8 mouse cellular contexts compared by ENCODE assay signal in genomic region chr5:114153490-114153889, GRCm38 (mm10). TPM values are rescaled to one million over a fixed set of nuclear protein-coding genes. Genes with fewer than 3 reads are reported as not detected.
A peak's percentile ranks its signal among the peaks of the same experiment; 100 is the strongest.
DNase-seq lines count a peak whose midpoint lies in the region; ATAC-seq and TF ChIP-seq lines count a peak whose summit lies in the region.

No protein-coding gene starts in this region.

- TF ChIP-seq POLR2A in kidney, adult 2 months (IDR thresholded peaks at IDR 0.05; ENCODE audit: low read depth, low read length), result no peak

- no peaks in the 10 kb centered on the region for H3K27me3 ChIP-seq in lung, postnatal 0 days (replicated peaks; ENCODE audit: insufficient read depth, low read length)
- no peaks in the 10 kb centered on the region for H3K27me3 ChIP-seq in embryonic facial prominence, embryonic 10.5 days (replicated peaks; ENCODE audit: low read depth, poor library complexity, severe bottlenecking)
- no peaks in the 10 kb centered on the region for H3K27me3 ChIP-seq in kidney, adult 2 months (replicated peaks; ENCODE audit: control insufficient read depth, insufficient read depth, low read length)
- no peaks in the 10 kb centered on the region for H3K27me3 ChIP-seq in midbrain, embryonic 13.5 days

- H3K4me3 ChIP-seq in lung, postnatal 0 days (ENCODE audit: low read depth, low read length), result no peak overlapping the region
- H3K4me3 ChIP-seq in embryonic facial prominence, embryonic 10.5 days, result peak overlapping the region; percentile 52
- peak overlapping the region; percentile 5; the same call in 1 of the 2 replicates for H3K4me3 ChIP-seq in kidney, adult 2 months (ENCODE audit: insufficient read depth, low read depth, low read length)
- H3K4me3 ChIP-seq in midbrain, embryonic 13.5 days (replicated peaks), result no peak overlapping the region; the same call in 1 of the 2 replicates

- H3K4me1 ChIP-seq in lung, postnatal 0 days (ENCODE audit: insufficient read depth, low read depth, low read length), result no peaks in the 10 kb centered on the region
- H3K4me1 ChIP-seq in embryonic facial prominence, embryonic 10.5 days, result peaks cover 23% of the 10 kb centered on the region
- 0 out of 2 replicates have a peak, but pooled peaks cover 3% of the 10 kb centered on the region for H3K4me1 ChIP-seq in kidney, adult 2 months (ENCODE audit: control insufficient read depth, insufficient read depth, low read length)
- no peaks in the 10 kb centered on the region for H3K4me1 ChIP-seq in midbrain, embryonic 13.5 days (replicated peaks)

- no peak overlapping the region for H3K27ac ChIP-seq in lung, postnatal 0 days (ENCODE audit: low read length)
- H3K27ac ChIP-seq in embryonic facial prominence, embryonic 10.5 days (replicated peaks), result peak overlapping the region; percentile 46; the same call in 1 of the 2 replicates
- peak overlapping the region; percentile 42; the same call in 1 of the 2 replicates for H3K27ac ChIP-seq in kidney, adult 2 months (ENCODE audit: insufficient read depth, low read depth, low read length)
- no peak overlapping the region for H3K27ac ChIP-seq in midbrain, embryonic 13.5 days

- WGBS in lung, postnatal 0 days, result 14% methylated on average over 12 of the region's 12 CpGs
- 3% methylated on average over 12 of the region's 12 CpGs for WGBS in embryonic facial prominence, embryonic 10.5 days
- WGBS in kidney, adult 2 months, result 13% methylated on average over 12 of the region's 12 CpGs
- WGBS in midbrain, embryonic 13.5 days, result 5% methylated on average over 12 of the region's 12 CpGs

- no peaks in the 10 kb centered on the region for H3K9me3 ChIP-seq in lung, postnatal 0 days (ENCODE audit: low read length)
- no peaks in the 10 kb centered on the region for H3K9me3 ChIP-seq in embryonic facial prominence, embryonic 10.5 days
- no peaks in the 10 kb centered on the region for H3K9me3 ChIP-seq in midbrain, embryonic 13.5 days

- peak; percentile 45 for DNase-seq in lung, postnatal 0 days (ENCODE audit: low spot score)
- DNase-seq in lung, postnatal 36 days, result no peak
- DNase-seq in embryonic facial prominence, embryonic 10.5 days (ENCODE audit: low spot score), result peak; percentile 64
- peak; percentile 49 for DNase-seq in kidney, adult 2 months
- no peak for DNase-seq in left cerebral cortex, adult 18-20 months (ENCODE audit: low spot score in 2 of 2)
- no peak for DNase-seq in T-cell, adult 2 months (ENCODE audit: low spot score)

- H3K4me2 ChIP-seq in lung, postnatal 0 days (replicated peaks; ENCODE audit: low read depth, low read length), result no peak overlapping the region
- peak overlapping the region; percentile 31; the same call in 1 of the 2 replicates for H3K4me2 ChIP-seq in midbrain, embryonic 13.5 days (replicated peaks)

- no peak for TF ChIP-seq EP300 in lung, postnatal 0 days (IDR thresholded peaks at IDR 0.05)

- H3K9ac ChIP-seq in lung, postnatal 0 days (replicated peaks; ENCODE audit: low read depth), result no peak overlapping the region
- H3K9ac ChIP-seq in midbrain, embryonic 13.5 days (replicated peaks), result no peak overlapping the region

- peak; percentile 61 for TF ChIP-seq CTCF in lung, postnatal 0 days (IDR thresholded peaks at IDR 0.05)
- peak; percentile 46 for TF ChIP-seq CTCF in kidney, adult 2 months (conservative IDR thresholded peaks at IDR 0.05; ENCODE audit: insufficient read depth, insufficient read length, low read depth, low read length)

- no peaks in the 10 kb centered on the region for H3K36me3 ChIP-seq in lung, postnatal 0 days (ENCODE audit: insufficient read depth, low read length)
- H3K36me3 ChIP-seq in embryonic facial prominence, embryonic 10.5 days (replicated peaks), result no peaks in the 10 kb centered on the region
- H3K36me3 ChIP-seq in kidney, adult 2 months (ENCODE audit: control insufficient read depth, insufficient read depth, low read length), result no peaks in the 10 kb centered on the region
- H3K36me3 ChIP-seq in midbrain, embryonic 13.5 days, result no peaks in the 10 kb centered on the region

- ATAC-seq in lung, postnatal 0 days, result 0 out of 2 replicates have a peak, but pooled peaks have one; percentile 11
- ATAC-seq in midbrain, embryonic 13.5 days, result no peak
- ATAC-seq in granulocyte monocyte progenitor cell, adult 5-6 weeks (replicated peaks; ENCODE audit: poor library complexity, severe bottlenecking), result no peak

RNA-seq across cellular contexts. Expression of gene Acacb, which starts 7.2 kb away (rescaled TPM):
- polyA plus RNA-seq in lung, postnatal 0 days (2015; fragmentation: Nextera tagmentation; extraction: Ambion mirVana), result 0.54 and 1.3 TPM in 2 replicates
- polyA plus RNA-seq in embryonic facial prominence, embryonic 10.5 days (2016; fragmentation: Nextera tagmentation; extraction: Ambion mirVana), result 3.2 and 4.4 TPM in 2 replicates
- 34.5 and 36.6 TPM in 2 replicates for polyA plus RNA-seq in kidney, adult 2 months (2012; rRNA removed)
- polyA plus RNA-seq in midbrain, embryonic 13.5 days (2015; fragmentation: Nextera tagmentation; extraction: Ambion mirVana), result 2.4 and 2.9 TPM in 2 replicates
- total RNA-seq in left cerebral cortex, adult 18-20 months (2021), result 1 to 10 TPM; 2.8 to 6.2 TPM
- total RNA-seq in granulocyte monocyte progenitor cell, adult 5-6 weeks (2014; fragmentation: Nextera tagmentation), result 0.45 and 1.7 TPM in 2 replicates
- total RNA-seq in granulocyte monocyte progenitor cell, adult 5-6 weeks (2017), result 0.10 and 0.13 TPM in 2 replicates

RNA-seq across cellular contexts. Expression of gene Ung, which starts 23.3 kb away (rescaled TPM):
- 4.5 and 5.5 TPM in 2 replicates for polyA plus RNA-seq in lung, postnatal 0 days (2015; fragmentation: Nextera tagmentation; extraction: Ambion mirVana)
- polyA plus RNA-seq in embryonic facial prominence, embryonic 10.5 days (2016; fragmentation: Nextera tagmentation; extraction: Ambion mirVana), result 76.0 and 76.1 TPM in 2 replicates
- polyA plus RNA-seq in kidney, adult 2 months (2012; rRNA removed), result 2.6 and 3.7 TPM in 2 replicates
- 14.8 and 17.4 TPM in 2 replicates for polyA plus RNA-seq in midbrain, embryonic 13.5 days (2015; fragmentation: Nextera tagmentation; extraction: Ambion mirVana)
- total RNA-seq in left cerebral cortex, adult 18-20 months (2021), result 1 to 10 TPM; 1.6 to 3.4 TPM
- 39.0 and 45.5 TPM in 2 replicates for total RNA-seq in granulocyte monocyte progenitor cell, adult 5-6 weeks (2014; fragmentation: Nextera tagmentation)
- 23.6 and 38.6 TPM in 2 replicates for total RNA-seq in granulocyte monocyte progenitor cell, adult 5-6 weeks (2017)

RNA-seq across cellular contexts. Expression of gene Alkbh2, which starts 25.5 kb away (rescaled TPM):
- polyA plus RNA-seq in lung, postnatal 0 days (2015; fragmentation: Nextera tagmentation; extraction: Ambion mirVana), result 4.1 and 4.3 TPM in 2 replicates
- polyA plus RNA-seq in embryonic facial prominence, embryonic 10.5 days (2016; fragmentation: Nextera tagmentation; extraction: Ambion mirVana), result 12.9 and 13.4 TPM in 2 replicates
- polyA plus RNA-seq in kidney, adult 2 months (2012; rRNA removed), result 8.4 and 9.6 TPM in 2 replicates
- 5.8 and 6.0 TPM in 2 replicates for polyA plus RNA-seq in midbrain, embryonic 13.5 days (2015; fragmentation: Nextera tagmentation; extraction: Ambion mirVana)
- total RNA-seq in left cerebral cortex, adult 18-20 months (2021), result 1 to 10 TPM; 5.6 to 5.7 TPM
- 12.0 and 14.8 TPM in 2 replicates for total RNA-seq in granulocyte monocyte progenitor cell, adult 5-6 weeks (2014; fragmentation: Nextera tagmentation)
- total RNA-seq in granulocyte monocyte progenitor cell, adult 5-6 weeks (2017), result 2.4 and 9.2 TPM in 2 replicates

Comparison
In these comparisons a context has a peak if more than half of its experiments do, and no peak if none do; other contexts are left out.
1. DNase-seq: peak in lung, postnatal 0 days (single experiment), embryonic facial prominence, embryonic 10.5 days (single experiment) and kidney, adult 2 months (single experiment); none in lung, postnatal 36 days (single experiment), left cerebral cortex, adult 18-20 months (0 of 2) and T-cell, adult 2 months (single experiment).
2. H3K27ac ChIP-seq: peak in embryonic facial prominence, embryonic 10.5 days (single experiment) and kidney, adult 2 months (single experiment); none in lung, postnatal 0 days (single experiment) and midbrain, embryonic 13.5 days (single experiment).
3. H3K4me3 ChIP-seq: peak in embryonic facial prominence, embryonic 10.5 days (single experiment) and kidney, adult 2 months (single experiment); none in lung, postnatal 0 days (single experiment) and midbrain, embryonic 13.5 days (single experiment).